Mouse (Mus musculus): ENCODE results near the gene Slc32a1. TPM values are rescaled to one million over a fixed set of nuclear protein-coding genes. Genes with fewer than 3 reads are reported as not detected.

Gene Slc32a1
- polyA plus RNA-seq, 1 experiment from 2014 or later: 0.08 TPM

- Histone ChIP-seq H3K4me1 (replicated peaks) (peaks cover 36% of the 10 kb centered on the region), H3K36me3 (no peaks in the 10 kb centered on the region), H3K4me3 (no peak overlapping the region), H3K27me3 (replicated peaks) (peaks cover 100% of the 10 kb centered on the region), H3K9me3 (replicated peaks) (no peaks in the 10 kb centered on the region), H3K9ac (no peak overlapping the region), H3K27ac (ENCODE audit: poor library complexity, severe bottlenecking) (no peak overlapping the region), H3K4me2 (no peak overlapping the region)
- 4% methylated on average over 53 of the region's 53 CpGs for WGBS
- ATAC-seq (ENCODE audit: insufficient number of reproducible peaks, low FRiP score): 0 out of 2 replicates have a peak, but pooled peaks have one; percentile 30
These were observed 3.2 kb downstream of the Slc32a1 start for GRCm38 (mm10) chr2:158613541-158614417.

GRCm38 (mm10) chr2:158614418-158614955, 3.9 kb downstream of the Slc32a1 start:
- WGBS: 2% methylated on average over 47 of the region's 47 CpGs
- no peaks in the 10 kb centered on the region for H3K36me3 ChIP-seq
- peaks cover 36% of the 10 kb centered on the region for H3K4me1 ChIP-seq (replicated peaks)
- H3K4me3 ChIP-seq: peak overlapping the region; percentile 18; the same call in 1 of the 2 replicates
- H3K27me3 ChIP-seq (replicated peaks): peaks cover 100% of the 10 kb centered on the region
- H3K9ac ChIP-seq: no peak overlapping the region
- no peak for ATAC-seq (ENCODE audit: insufficient number of reproducible peaks, low FRiP score)
- H3K9me3 ChIP-seq (replicated peaks): no peaks in the 10 kb centered on the region
- no peak overlapping the region for H3K27ac ChIP-seq (ENCODE audit: poor library complexity, severe bottlenecking)
- H3K4me2 ChIP-seq: peak overlapping the region; percentile 45

- 4% methylated on average over 24 of the region's 24 CpGs for WGBS
These were observed 4.7 kb downstream of the Slc32a1 start for GRCm38 (mm10) chr2:158615161-158615680.

GRCm38 (mm10) chr2:158615702-158616101, 5.1 kb downstream of the Slc32a1 start:
- Histone ChIP-seq H3K9me3 (replicated peaks) (no peaks in the 10 kb centered on the region), H3K36me3 (no peaks in the 10 kb centered on the region), H3K4me2 (no peak overlapping the region), H3K27ac (ENCODE audit: poor library complexity, severe bottlenecking) (no peak overlapping the region), H3K27me3 (replicated peaks) (peaks cover 99% of the 10 kb centered on the region), H3K4me1 (replicated peaks) (peaks cover 26% of the 10 kb centered on the region), H3K9ac (no peak overlapping the region), H3K4me3 (no peak overlapping the region)
- no peak for ATAC-seq (ENCODE audit: insufficient number of reproducible peaks, low FRiP score)
- 5% methylated on average over 13 of the region's 13 CpGs for WGBS

More at GRCm38 (mm10) chr2:158615161-158615680, 4.7 kb downstream of the Slc32a1 start:
- no peak overlapping the region for H3K27ac ChIP-seq (ENCODE audit: poor library complexity, severe bottlenecking)
- H3K9ac ChIP-seq: no peak overlapping the region
- no peak for ATAC-seq (ENCODE audit: insufficient number of reproducible peaks, low FRiP score)
- H3K4me1 ChIP-seq (replicated peaks): peaks cover 30% of the 10 kb centered on the region
- peaks cover 99% of the 10 kb centered on the region for H3K27me3 ChIP-seq (replicated peaks)
- H3K4me2 ChIP-seq: peak overlapping the region; percentile 45
- no peaks in the 10 kb centered on the region for H3K9me3 ChIP-seq (replicated peaks)
- peak overlapping the region; percentile 18; the same call in 1 of the 2 replicates for H3K4me3 ChIP-seq
- no peaks in the 10 kb centered on the region for H3K36me3 ChIP-seq

- Histone ChIP-seq H3K36me3 (no peaks in the 10 kb centered on the region), H3K27me3 (replicated peaks) (peaks cover 99% of the 10 kb centered on the region), H3K4me1 (replicated peaks) (peaks cover 20% of the 10 kb centered on the region), H3K9ac (no peak overlapping the region), H3K27ac (ENCODE audit: poor library complexity, severe bottlenecking) (no peak overlapping the region), H3K4me3 (no peak overlapping the region), H3K4me2 (no peak overlapping the region), H3K9me3 (replicated peaks) (no peaks in the 10 kb centered on the region)
- no peak for ATAC-seq (ENCODE audit: insufficient number of reproducible peaks, low FRiP score)
- WGBS: 2% methylated on average over 12 of the region's 12 CpGs
These were observed 5.7 kb downstream of the Slc32a1 start for GRCm38 (mm10) chr2:158616296-158616695.

GRCm38 (mm10) chr2:158616790-158617189, 6.2 kb downstream of the Slc32a1 start:
- Histone ChIP-seq H3K4me2 (no peak overlapping the region), H3K4me1 (replicated peaks) (peaks cover 16% of the 10 kb centered on the region), H3K36me3 (no peaks in the 10 kb centered on the region), H3K27ac (ENCODE audit: poor library complexity, severe bottlenecking) (no peak overlapping the region), H3K27me3 (replicated peaks) (peaks cover 99% of the 10 kb centered on the region), H3K4me3 (no peak overlapping the region), H3K9me3 (replicated peaks) (no peaks in the 10 kb centered on the region), H3K9ac (no peak overlapping the region)
- 10% methylated on average over 11 of the region's 11 CpGs for WGBS
- no peak for ATAC-seq (ENCODE audit: insufficient number of reproducible peaks, low FRiP score)

GRCm38 (mm10) chr2:158624718-158625222, 14.2 kb downstream of the Slc32a1 start, which contains the start of gene Actr5:
TSS of gene Actr5 (plus strand) at chr2:158624888.
- Histone ChIP-seq H3K4me3 (peak within 1 kb of the TSS; percentile 67), H3K4me2 (peak within 1 kb of the TSS; percentile 77), H3K9me3 (replicated peaks) (no peaks in the 10 kb centered on the region), H3K27ac (ENCODE audit: poor library complexity, severe bottlenecking) (peak within 1 kb of the TSS; percentile 83), H3K4me1 (replicated peaks) (peaks cover 12% of the 10 kb centered on the region), H3K9ac (peak within 1 kb of the TSS; percentile 80), H3K36me3 (peaks cover 20% of the 10 kb centered on the region), H3K27me3 (replicated peaks) (peaks cover 19% of the 10 kb centered on the region)
- peak; percentile 97 for ATAC-seq (ENCODE audit: insufficient number of reproducible peaks, low FRiP score)
- WGBS: under 1% methylated on average over 32 of the region's 39 CpGs

- Histone ChIP-seq H3K9ac (peak overlapping the region; percentile 80), H3K4me3 (peak overlapping the region; percentile 67), H3K4me1 (replicated peaks) (peaks cover 12% of the 10 kb centered on the region), H3K4me2 (peak overlapping the region; percentile 77), H3K36me3 (peaks cover 25% of the 10 kb centered on the region), H3K9me3 (replicated peaks) (no peaks in the 10 kb centered on the region), H3K27me3 (replicated peaks) (peaks cover 15% of the 10 kb centered on the region), H3K27ac (ENCODE audit: poor library complexity, severe bottlenecking) (peak overlapping the region; percentile 83)
- WGBS: under 1% methylated on average over 37 of the region's 44 CpGs
- peak; percentile 71; the same call in 1 of the 2 replicates for ATAC-seq (ENCODE audit: insufficient number of reproducible peaks, low FRiP score)
These were observed 14.7 kb downstream of the Slc32a1 start for GRCm38 (mm10) chr2:158625231-158625630.

- no peak overlapping the region for H3K27ac ChIP-seq (ENCODE audit: poor library complexity, severe bottlenecking)
- H3K9me3 ChIP-seq (replicated peaks): no peaks in the 10 kb centered on the region
- WGBS: 30% methylated on average over 8 of the region's 8 CpGs
- peaks cover 29% of the 10 kb centered on the region for H3K36me3 ChIP-seq
- H3K4me2 ChIP-seq: peak overlapping the region; percentile 77
- H3K4me1 ChIP-seq (replicated peaks): peaks cover 12% of the 10 kb centered on the region
- peak overlapping the region; percentile 67 for H3K4me3 ChIP-seq
- H3K27me3 ChIP-seq (replicated peaks): peaks cover 10% of the 10 kb centered on the region
- no peak for ATAC-seq (ENCODE audit: insufficient number of reproducible peaks, low FRiP score)
- peak overlapping the region; percentile 80 for H3K9ac ChIP-seq
These were observed 15.1 kb downstream of the Slc32a1 start for GRCm38 (mm10) chr2:158625697-158626096.

- Histone ChIP-seq H3K36me3 (peaks cover 57% of the 10 kb centered on the region), H3K4me1 (replicated peaks) (peaks cover 12% of the 10 kb centered on the region), H3K9ac (no peak overlapping the region), H3K27ac (ENCODE audit: poor library complexity, severe bottlenecking) (no peak overlapping the region), H3K4me3 (no peak overlapping the region), H3K27me3 (replicated peaks) (no peaks in the 10 kb centered on the region), H3K4me2 (no peak overlapping the region), H3K9me3 (replicated peaks) (no peaks in the 10 kb centered on the region)
- no peak for ATAC-seq (ENCODE audit: insufficient number of reproducible peaks, low FRiP score)
- WGBS: 69% methylated on average over 3 of the region's 3 CpGs
These were observed 18.3 kb downstream of the Slc32a1 start for GRCm38 (mm10) chr2:158628858-158629257.

GRCm38 (mm10) chr2:158629414-158629813, 18.8 kb downstream of the Slc32a1 start:
- Histone ChIP-seq H3K27me3 (replicated peaks) (no peaks in the 10 kb centered on the region), H3K4me3 (no peak overlapping the region), H3K4me2 (no peak overlapping the region), H3K36me3 (peaks cover 60% of the 10 kb centered on the region), H3K9me3 (replicated peaks) (no peaks in the 10 kb centered on the region), H3K27ac (ENCODE audit: poor library complexity, severe bottlenecking) (no peak overlapping the region), H3K4me1 (replicated peaks) (peaks cover 12% of the 10 kb centered on the region), H3K9ac (no peak overlapping the region)
- WGBS: 56% methylated on average over 1 of the region's 1 CpGs
- no peak for ATAC-seq (ENCODE audit: insufficient number of reproducible peaks, low FRiP score)
